Mouse (Mus musculus) spleen, postnatal 36 days (tissue): ENCODE measurements at regions not wholly inside any gene's neighbourhood (a gene's known extent, or its start where the extent isn't known, plus 50 kb on each side); places are given as distances from the start of the nearest gene placed in this dataset.

Experiments used
- DNase-seq, 2 experiments: peaks; one replicate each; pipeline ENCODE4 v3.0.0; 2022; ENCODE audit warnings: low spot score in 2 of 2, mixed read lengths in 1 of 2

DNA sequence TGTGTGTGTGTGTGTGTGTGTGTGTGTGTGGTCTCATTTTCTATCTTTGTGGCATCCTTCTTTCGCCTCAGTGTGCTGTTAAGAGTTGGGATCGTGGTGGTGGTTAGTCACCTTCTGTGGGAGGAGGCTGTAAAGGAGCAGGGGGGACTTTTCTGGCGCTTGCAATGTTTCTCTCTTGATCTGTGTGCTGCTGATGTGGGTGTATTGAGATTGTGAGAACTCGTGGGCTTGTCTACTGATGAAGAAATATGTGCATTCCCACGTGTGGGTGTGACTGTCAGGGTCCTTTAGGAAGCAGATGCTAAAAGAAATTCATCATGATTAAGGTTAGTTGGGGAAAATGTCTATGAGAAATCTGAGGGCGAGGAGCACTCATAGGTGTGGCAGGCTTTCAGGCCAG, 1422.4 kb upstream of the Gm6569 start:
- DNase-seq: no peak
